Mouse (Mus musculus) layer of hippocampus, adult 18-20 months (tissue): Measurements from ENCODE around the gene Zfp771. TPM values are rescaled to one million over a fixed set of nuclear protein-coding genes. Genes with fewer than 3 reads are reported as not detected.

ENCODE experiments used
- DNase-seq, 2 experiments: peaks; one replicate each; pipeline ENCODE4 v3.0.0; 2022; ENCODE audit warnings: low spot score in 2 of 2
- total RNA-seq, 2 experiments: library from RNA; stranded (reverse); gene quantifications; 2 replicates each; pipeline ENCODE4 v1.2.3; 2021

Gene Zfp771
- total RNA-seq, 2 experiments from 2014 or later, result 62.6 to 66.0 TPM

- DNase-seq, result no peak
Observed at GRCm38 (mm10) chr7:127281114-127281513, 37.0 kb downstream of the Zfp771 start.

- no peak for DNase-seq
Observed at GRCm38 (mm10) chr7:127282190-127282589, 38.1 kb downstream of the Zfp771 start.

- no peak for DNase-seq
Observed at GRCm38 (mm10) chr7:127285154-127285553, 41.1 kb downstream of the Zfp771 start.

GRCm38 (mm10) chr7:127287940-127288339, 43.9 kb downstream of the Zfp771 start:
- no peak for DNase-seq

- DNase-seq, result no peak
Observed at GRCm38 (mm10) chr7:127289306-127289705, 45.2 kb downstream of the Zfp771 start.

GRCm38 (mm10) chr7:127290142-127290541, 46.1 kb downstream of the Zfp771 start:
- DNase-seq, result no peak

GRCm38 (mm10) chr7:127296098-127296497, 52.0 kb downstream of the Zfp771 start, which contains the start of gene Itgal:
TSS of gene Itgal (plus strand) at chr7:127296260.
- no peak for DNase-seq

- DNase-seq, result no peak
Observed at GRCm38 (mm10) chr7:127296786-127297555, 52.9 kb downstream of the Zfp771 start.

- DNase-seq, result no peak
Observed at GRCm38 (mm10) chr7:127297586-127298193, 53.6 kb downstream of the Zfp771 start.

Other genes with a start within 250 kb of the Zfp771 start
- gene Mvp, start 229.7 kb upstream of the Zfp771 start, total RNA-seq, result 10 to 100 TPM in 1 of 2 experiments, 1 to 10 TPM in 1; 8.5 to 10.0 TPM
- gene Pagr1b, start 227.8 kb upstream of the Zfp771 start, total RNA-seq, result not detected
- gene Pagr1a, start 226.9 kb upstream of the Zfp771 start, total RNA-seq, result 10 to 100 TPM; 16.7 to 17.4 TPM
- 10 to 100 TPM; 61.2 to 65.1 TPM for gene Gm42742, start 223.2 kb upstream of the Zfp771 start, total RNA-seq
- gene Prrt2, start 223.1 kb upstream of the Zfp771 start, total RNA-seq, result 100 to 1,000 TPM; 246 to 261 TPM
- 100 to 1,000 TPM; 238 to 241 TPM for gene Maz, start 217.2 kb upstream of the Zfp771 start, total RNA-seq
- 1 to 10 TPM; 3.1 to 6.0 TPM for gene Kif22, start 201.8 kb upstream of the Zfp771 start, total RNA-seq
- not detected for gene Zg16, start 156.9 kb upstream of the Zfp771 start, total RNA-seq
- 1 to 10 TPM in 1 of 2 experiments, under 1 TPM in 1; 0.84 to 1.6 TPM for gene AI467606, start 152.9 kb upstream of the Zfp771 start, total RNA-seq
- gene Qprt, start 122.0 kb upstream of the Zfp771 start, total RNA-seq, result under 1 TPM; 0.20 to 0.50 TPM
- gene Spn, start 106.5 kb upstream of the Zfp771 start, total RNA-seq, result under 1 TPM; 0.25 to 0.30 TPM
- 100 to 1,000 TPM in 1 of 2 experiments, 10 to 100 TPM in 1; 87.8 to 105 TPM for gene Cd2bp2, start 48.2 kb upstream of the Zfp771 start, total RNA-seq
- gene Tbc1d10b, start 35.8 kb upstream of the Zfp771 start, total RNA-seq, result 100 to 1,000 TPM in 1 of 2 experiments, 10 to 100 TPM in 1; 93.5 to 106 TPM
- gene Mylpf, start 35.4 kb upstream of the Zfp771 start, total RNA-seq, result 1 to 10 TPM; 1.7 to 2.2 TPM
- 10 to 100 TPM; 22.4 TPM for gene Zfp553, start 11.2 kb upstream of the Zfp771 start, total RNA-seq
- 1 to 10 TPM; 5.9 to 7.9 TPM for gene Sept1, start 11.1 kb upstream of the Zfp771 start, total RNA-seq
- 10 to 100 TPM; 22.0 to 22.8 TPM for gene Dctpp1, start 16.4 kb downstream of the Zfp771 start, total RNA-seq
- 10 to 100 TPM; 35.0 to 38.6 TPM for gene Sephs2, start 29.8 kb downstream of the Zfp771 start, total RNA-seq
- gene Itgal, start 52.0 kb downstream of the Zfp771 start, total RNA-seq, result under 1 TPM; 0.18 to 0.30 TPM
- gene Zfp768, start 101.3 kb downstream of the Zfp771 start, total RNA-seq, result 10 to 100 TPM; 11.3 to 13.6 TPM
- 1 to 10 TPM; 6.3 to 7.5 TPM for gene Zfp747, start 131.8 kb downstream of the Zfp771 start, total RNA-seq
- gene 9130019O22Rik, start 142.9 kb downstream of the Zfp771 start, total RNA-seq, result 1 to 10 TPM; 3.4 to 3.5 TPM
- gene E430018J23Rik, start 149.4 kb downstream of the Zfp771 start, total RNA-seq, result 1 to 10 TPM; 6.0 to 7.9 TPM
- gene Zfp764, start 162.5 kb downstream of the Zfp771 start, total RNA-seq, result 1 to 10 TPM; 3.8 to 3.9 TPM
- gene Zfp688, start 177.8 kb downstream of the Zfp771 start, total RNA-seq, result 10 to 100 TPM; 14.7 to 15.5 TPM
- gene Zfp689, start 204.9 kb downstream of the Zfp771 start, total RNA-seq, result 1 to 10 TPM; 6.0 to 6.5 TPM
- 10 to 100 TPM; 27.4 to 30.4 TPM for gene Prr14, start 215.3 kb downstream of the Zfp771 start, total RNA-seq
- 10 to 100 TPM; 55.7 to 58.5 TPM for gene Fbrs, start 234.9 kb downstream of the Zfp771 start, total RNA-seq